Mouse (Mus musculus) neural tube, embryonic 10.5 days (tissue): ENCODE results near the gene Crk.
A peak's percentile ranks its signal among the peaks of the same experiment; 100 is the strongest.

Source experiments
- DNase-seq: peaks from one replicate; pipeline ENCODE4 v3.0.0-alpha.2; 2017; ENCODE audit warnings: low spot score; ENCODE audit errors: extremely low spot score

Gene Crk

GRCm38 (mm10) chr11:75655621-75656545 is 23.2 kb upstream of the Crk start:
- DNase-seq, result peak; percentile 69

- DNase-seq, result no peak
These were observed 22.2 kb upstream of the Crk start for GRCm38 (mm10) chr11:75656621-75657590.

DNA sequence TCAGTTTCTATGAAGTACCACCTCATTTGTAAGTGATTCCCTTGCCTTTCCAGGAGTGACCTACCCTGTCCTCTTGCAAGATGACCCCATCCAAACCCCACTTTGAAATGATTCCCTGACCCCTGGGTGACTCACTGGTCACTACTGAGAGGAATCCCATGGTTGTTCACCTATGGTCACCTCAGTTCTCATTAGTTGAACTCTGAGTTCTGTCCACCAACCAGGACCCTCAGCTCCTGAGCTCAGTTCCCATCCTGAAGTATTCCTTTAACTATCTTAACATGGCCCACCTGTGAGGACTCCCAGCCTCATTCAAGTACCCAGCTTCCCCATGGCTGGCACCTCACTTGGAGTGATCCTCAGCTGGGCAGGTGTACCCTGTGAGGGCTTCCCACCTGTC is 21.2 kb upstream of the Crk start:
- DNase-seq, result no peak

DNA sequence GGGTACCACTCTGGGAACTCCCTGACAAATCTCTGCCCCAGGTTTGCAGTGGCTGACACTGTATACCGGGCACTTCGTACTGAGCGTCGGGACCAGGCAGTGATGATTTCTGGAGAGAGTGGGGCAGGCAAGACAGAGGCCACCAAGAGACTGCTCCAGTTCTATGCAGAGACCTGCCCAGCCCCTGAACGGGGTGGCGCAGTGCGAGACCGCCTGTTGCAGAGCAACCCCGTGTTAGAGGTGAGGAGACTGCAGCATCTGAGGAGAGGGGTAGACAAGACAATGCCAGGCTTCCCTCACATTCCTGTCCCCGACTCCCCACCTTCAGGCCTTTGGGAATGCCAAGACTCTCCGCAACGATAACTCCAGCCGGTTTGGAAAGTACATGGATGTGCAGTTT is 20.7 kb upstream of the Crk start:
- DNase-seq, result no peak

DNA sequence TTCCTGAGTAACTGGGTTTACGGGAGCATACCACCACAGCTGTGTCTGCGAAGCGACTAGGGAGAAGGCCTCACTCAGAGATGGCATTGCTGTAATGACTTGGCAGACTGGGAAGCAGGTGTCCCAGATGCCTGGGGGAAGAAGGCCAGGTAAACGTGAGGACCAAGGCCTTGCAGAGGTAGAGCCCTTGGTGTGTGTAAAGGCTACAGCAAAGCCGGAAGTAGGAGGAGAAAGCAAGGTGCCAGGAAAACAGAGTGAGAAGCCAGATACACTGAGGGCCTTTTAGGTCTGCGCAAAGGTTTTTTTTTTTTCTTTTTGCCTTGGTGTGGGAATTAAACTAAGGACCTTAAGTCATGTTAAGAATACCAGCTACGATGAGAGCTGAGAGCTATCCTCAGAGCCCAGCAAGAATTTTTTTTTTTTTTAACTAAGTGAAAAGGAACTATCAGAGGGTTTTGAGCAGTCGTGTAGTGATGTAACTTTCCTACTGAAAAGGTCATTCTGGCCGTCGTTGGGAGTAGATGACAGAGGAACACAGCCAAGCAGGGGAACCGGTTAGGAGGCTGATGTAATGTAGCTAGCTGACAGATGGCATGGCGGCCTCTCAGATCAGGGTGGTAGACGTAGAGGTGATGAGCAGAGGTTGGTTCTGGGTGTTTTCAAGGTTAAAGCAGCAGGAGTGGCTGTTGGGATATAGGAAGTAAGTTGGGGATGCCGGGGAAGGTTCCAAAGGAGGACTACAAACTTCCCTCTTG is 19.9 kb upstream of the Crk start:
- no peak for DNase-seq

DNA sequence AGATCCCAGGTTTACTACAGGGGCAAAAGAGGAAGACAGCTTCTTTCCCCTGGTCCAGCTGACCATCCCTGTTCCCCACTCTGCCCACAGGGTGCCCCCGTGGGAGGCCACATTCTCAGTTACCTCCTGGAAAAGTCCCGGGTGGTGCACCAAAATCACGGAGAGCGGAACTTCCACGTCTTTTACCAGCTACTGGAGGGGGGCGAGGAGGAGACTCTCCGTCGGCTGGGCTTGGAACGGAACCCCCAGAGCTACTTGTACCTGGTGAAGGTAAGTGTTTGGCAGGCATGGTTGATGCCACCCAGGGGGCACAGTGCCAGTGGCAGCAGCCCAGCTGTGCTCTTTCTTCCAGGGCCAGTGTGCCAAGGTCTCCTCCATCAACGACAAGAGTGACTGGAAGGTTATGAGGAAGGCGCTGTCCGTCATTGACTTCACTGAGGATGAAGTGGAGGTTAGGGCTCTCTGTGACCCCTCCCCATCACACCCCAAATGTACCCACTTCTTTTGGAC is 18.9 kb upstream of the Crk start:
- DNase-seq, result no peak

GRCm38 (mm10) chr11:75660941-75661800 is 17.9 kb upstream of the Crk start:
- no peak for DNase-seq

DNA sequence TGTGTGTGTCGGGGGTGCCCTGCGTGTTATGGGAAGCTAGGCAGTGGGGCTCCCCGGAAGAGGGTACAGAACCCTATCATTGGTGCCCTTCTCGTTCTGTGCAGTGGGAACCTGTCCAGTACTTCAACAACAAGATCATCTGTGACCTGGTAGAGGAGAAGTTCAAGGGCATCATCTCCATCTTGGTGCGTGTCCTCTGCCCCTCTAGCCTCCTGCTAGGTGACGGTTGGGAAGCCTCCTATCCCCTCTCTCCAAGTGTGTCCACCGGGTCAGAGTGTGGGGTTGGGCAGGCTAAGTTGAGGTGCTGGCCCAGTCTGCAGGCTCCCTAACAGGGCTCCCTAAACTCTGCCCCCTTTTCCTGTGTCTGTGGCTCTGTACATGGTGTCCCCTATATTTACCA is 16.9 kb upstream of the Crk start:
- no peak for DNase-seq

GRCm38 (mm10) chr11:75666296-75666695 is 12.8 kb upstream of the Crk start:
- DNase-seq, result no peak

- no peak for DNase-seq
These were observed 10.4 kb upstream of the Crk start for GRCm38 (mm10) chr11:75668621-75669020.

- DNase-seq, result no peak
These were observed 9.7 kb upstream of the Crk start for GRCm38 (mm10) chr11:75669176-75669852.

- no peak for DNase-seq
These were observed 9.2 kb upstream of the Crk start for GRCm38 (mm10) chr11:75669853-75670200.

DNA sequence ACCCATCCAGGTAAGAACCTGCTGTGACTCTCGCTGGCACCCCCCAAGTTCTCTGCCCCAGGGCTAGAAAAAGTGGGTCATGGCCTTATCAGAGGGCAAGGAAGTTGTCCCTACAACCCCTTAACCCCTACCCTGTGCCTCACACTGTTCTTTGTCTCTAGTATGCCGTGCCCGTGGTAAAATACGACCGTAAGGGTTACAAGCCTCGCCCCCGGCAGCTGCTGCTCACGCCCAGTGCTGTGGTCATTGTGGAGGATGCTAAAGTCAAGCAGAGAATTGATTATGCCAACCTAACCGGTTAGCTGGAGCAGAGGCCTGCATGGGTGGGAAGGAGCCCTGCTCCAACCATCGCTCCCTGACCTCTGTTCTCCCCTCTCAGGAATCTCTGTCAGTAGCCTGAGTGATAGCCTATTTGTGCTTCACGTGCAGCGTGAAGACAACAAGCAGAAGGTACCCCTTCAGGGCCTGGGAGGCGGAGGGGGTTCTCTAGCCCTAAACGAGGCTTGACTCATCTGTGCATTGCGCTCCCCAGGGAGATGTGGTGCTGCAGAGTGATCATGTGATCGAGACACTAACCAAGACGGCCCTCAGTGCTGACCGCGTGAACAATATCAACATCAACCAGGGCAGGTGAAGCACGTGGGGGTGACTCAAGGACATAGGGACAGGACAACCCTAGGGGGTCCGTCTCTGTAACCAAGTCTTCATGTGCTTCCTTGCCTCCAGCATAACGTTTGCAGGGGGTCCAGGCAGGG is 7.5 kb upstream of the Crk start:
- DNase-seq, result no peak

DNA sequence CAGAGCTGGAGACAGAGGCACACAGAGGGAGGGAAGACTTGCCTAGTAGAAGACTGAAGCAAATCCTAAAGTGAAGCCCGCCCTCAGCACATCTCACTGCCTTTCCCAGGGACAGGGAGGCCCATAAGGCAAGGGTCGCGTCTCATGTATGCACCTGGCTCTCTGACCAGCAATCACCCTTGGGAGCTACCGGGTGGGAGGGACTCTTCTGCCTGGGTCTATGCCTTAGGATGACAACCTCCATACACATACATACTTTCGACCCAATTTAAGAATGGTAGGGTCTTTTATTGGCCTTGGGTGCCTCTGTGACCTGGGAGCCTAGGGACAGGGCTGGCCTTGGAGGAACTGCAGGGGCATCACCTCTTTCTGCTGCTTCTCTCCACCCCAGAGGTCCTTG is 5.6 kb upstream of the Crk start:
- no peak for DNase-seq

GRCm38 (mm10) chr11:75674875-75675274 is 4.2 kb upstream of the Crk start:
- DNase-seq, result no peak

GRCm38 (mm10) chr11:75677881-75678746 is 945 bp upstream of the Crk start:
- DNase-seq, result no peak

DNA sequence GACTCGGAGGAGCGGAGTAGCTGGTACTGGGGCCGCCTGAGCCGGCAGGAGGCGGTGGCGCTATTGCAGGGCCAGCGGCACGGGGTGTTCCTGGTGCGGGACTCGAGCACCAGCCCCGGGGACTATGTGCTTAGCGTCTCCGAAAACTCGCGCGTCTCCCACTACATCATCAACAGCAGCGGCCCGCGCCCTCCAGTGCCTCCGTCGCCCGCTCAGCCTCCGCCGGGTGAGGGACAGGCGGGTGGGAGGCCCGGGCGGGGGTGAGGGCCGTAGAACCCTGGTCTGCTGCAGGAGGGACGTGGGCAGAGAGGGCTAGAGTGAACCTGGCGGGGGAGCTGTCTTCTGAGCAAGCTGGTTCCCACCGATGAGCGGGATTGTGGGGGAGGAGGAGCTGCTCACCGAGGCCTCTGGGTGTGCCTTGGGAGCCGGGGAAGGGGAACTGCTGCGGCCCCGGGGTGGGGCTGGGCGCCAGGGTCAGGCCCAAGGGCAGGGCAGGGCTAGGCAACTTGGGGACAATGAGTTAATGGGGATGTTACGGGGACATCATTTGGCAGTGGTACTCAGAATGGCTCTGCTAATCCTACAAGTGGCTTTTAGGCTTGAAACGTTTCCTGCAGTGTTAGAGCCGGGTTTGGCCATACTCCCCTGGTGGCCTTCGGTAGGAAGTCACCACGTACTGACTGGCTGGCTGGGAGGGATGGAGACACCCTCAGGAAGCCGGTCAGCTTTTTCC is 546 bp downstream of the Crk start:
- no peak for DNase-seq
